Mouse (Mus musculus) bone marrow macrophage, adult 2 months (primary cell): Measurements from ENCODE around the gene Stat6. TPM values are rescaled to one million over a fixed set of nuclear protein-coding genes. Genes with fewer than 3 reads are reported as not detected.

Experiments used
- H3K27ac ChIP-seq: 2 replicates; pipeline ENCODE4 v1.5.1; 2012; ENCODE audit warnings: low read depth, low read length; ENCODE audit not compliant: insufficient read depth
- H3K4me1 ChIP-seq: 2 replicates; pipeline ENCODE4 v1.6.1; 2012; ENCODE audit warnings: low read length; ENCODE audit not compliant: control insufficient read depth, insufficient read depth
- H3K4me3 ChIP-seq: 2 replicates; pipeline ENCODE4 v1.5.1; 2012; ENCODE audit warnings: mild to moderate bottlenecking, low read length, moderate library complexity; ENCODE audit not compliant: insufficient read depth
- CTCF ChIP-seq: IDR thresholded peaks from 2 replicates; pipeline ENCODE4 v1.5.1; 2012; ENCODE audit warnings: low read depth, mild to moderate bottlenecking, low read length, moderate library complexity
- POLR2A ChIP-seq: IDR thresholded peaks from 2 replicates; pipeline ENCODE4 v1.6.1; 2012; ENCODE audit warnings: mild to moderate bottlenecking, low read depth, low read length, borderline replicate concordance
- polyA plus RNA-seq: library from polyadenylated mRNA; stranded (reverse); fragments of >200 nt; gene quantifications from 2 replicates; pipeline ENCODE4 v1.2.4, GENCODE M21; 2012; ENCODE audit not compliant: missing spikeins, insufficient read depth, insufficient read length

Stat6 gene
- polyA plus RNA-seq, 1 experiment, result 144 TPM

DNA sequence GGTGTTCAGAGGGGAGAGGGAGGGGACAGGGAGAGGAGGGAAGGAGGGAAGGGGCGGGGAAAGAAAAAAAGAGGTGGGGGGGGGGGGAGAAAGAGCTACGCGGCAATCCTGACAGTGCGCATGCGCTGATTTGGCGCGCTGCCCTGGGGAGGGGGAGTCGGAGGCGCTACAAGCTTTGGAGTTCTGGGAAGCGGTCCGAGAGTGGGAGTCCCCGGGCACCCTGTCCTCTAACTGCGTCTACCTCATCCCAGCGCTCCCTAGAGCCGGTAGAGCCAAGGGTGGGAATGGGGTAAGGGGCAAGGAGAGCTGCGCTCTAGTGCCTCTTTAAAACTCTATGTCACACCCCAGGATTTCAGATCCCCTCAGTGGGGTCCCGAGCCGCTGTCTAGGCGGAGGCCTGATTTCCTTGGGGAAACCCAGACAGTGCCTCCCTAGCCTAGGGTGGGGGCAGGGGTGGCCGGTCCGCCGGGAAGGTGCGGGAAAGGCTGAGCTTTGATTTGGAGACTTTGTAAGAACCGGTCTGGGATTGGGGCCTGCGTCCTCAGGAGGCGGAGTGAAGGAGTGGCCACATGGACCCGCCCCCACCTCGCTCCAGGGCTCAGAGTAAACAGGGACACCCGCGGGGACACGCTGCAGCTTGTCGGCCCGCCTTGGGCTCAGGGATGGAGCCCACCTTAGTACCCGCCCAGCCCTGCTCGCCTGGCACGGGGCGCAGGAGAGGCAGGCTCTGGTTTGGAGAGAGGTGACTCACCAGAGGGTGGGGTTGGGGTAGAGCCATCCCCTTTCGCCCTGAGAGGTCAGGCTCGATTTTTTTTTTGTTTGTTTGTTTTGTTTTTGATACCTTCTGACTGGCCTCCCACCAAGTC is 21.4 kb upstream of the Stat6 start:
- Histone ChIP-seq H3K27ac (peak overlapping the region; percentile 99), H3K4me1 (peaks cover 19% of the 10 kb centered on the region), H3K4me3 (peak overlapping the region; percentile 84)
- no peak for TF ChIP-seq CTCF
- no peak for TF ChIP-seq POLR2A

DNA sequence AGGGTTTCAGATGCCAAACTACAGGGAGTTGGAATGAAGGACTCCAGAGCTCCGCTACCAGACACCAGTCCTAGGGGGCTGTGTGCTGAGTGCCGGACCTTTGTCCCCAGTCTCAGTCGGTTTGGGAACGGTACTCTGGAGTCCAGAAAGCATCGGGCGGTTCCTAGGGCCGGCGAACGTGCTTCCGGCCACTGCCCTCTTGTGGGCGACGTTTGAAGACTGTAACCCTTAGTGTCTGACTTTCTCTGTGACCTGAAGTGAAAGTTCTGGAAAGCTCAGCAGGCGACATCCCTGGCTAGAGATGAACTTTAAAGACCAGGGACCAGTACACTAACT is 20.8 kb upstream of the Stat6 start:
- H3K4me3 ChIP-seq, result peak overlapping the region; percentile 84
- H3K4me1 ChIP-seq, result peaks cover 14% of the 10 kb centered on the region
- peak overlapping the region; percentile 99 for H3K27ac ChIP-seq
- TF ChIP-seq CTCF (peak; percentile 45; the same call in 1 of the 2 replicates), POLR2A (no peak)

DNA sequence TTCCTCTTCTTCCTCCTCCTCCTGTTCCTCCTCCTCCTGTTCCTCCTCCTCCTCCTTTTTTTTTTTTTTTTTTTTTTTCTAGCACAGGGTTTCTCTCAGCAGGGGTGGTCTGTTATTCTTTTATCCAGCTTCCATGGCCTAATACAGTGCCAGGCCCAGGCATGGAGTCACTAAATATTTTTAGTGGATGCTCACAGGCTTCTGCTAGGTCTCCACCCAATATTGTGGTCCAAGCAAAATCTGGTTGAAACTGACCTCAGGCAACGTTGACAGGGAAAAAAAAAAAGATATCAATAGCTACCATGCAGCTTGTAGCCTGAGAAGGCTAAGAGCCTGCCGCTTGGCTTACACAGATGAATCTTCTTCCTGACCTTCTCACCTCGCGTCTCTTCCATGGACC is 20.1 kb upstream of the Stat6 start:
- H3K4me3 ChIP-seq, result no peak overlapping the region
- peaks cover 7% of the 10 kb centered on the region for H3K4me1 ChIP-seq

DNA sequence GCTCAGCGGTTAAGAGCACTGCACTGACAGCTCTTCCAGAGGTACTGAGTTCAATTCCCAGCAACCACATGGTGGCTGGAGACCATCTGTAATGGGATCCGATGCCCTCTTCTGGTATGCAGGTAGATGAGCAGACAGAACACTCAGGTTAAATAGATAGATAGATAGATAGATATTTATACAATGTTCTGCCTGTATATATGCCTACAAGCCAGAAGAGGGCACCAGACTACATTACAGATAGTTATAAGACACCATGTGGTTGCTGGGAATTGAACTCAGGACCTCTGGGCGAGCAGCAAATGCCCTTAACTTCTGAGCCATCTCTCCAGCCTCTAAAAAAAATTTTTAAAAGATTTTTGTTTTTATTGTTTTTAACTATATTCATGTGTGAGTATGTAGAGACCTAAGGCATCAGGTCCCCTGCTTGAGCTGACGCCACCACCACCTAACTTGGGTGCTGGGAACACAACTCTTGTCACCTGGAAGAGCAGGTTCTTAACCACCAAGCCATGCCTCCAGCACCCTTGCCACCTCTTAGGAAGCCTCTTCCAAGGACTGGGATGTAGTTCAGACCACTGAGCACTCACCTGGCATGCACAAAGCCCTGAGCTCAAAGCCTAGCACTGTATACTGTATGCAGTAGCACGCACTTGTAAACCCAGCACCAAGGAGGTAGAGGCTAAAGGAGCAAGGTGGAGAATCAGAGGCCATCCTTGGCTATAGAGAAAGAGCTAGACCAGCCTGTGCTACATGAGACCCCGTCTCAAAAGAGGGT is 19.2 kb upstream of the Stat6 start:
- H3K4me1 ChIP-seq, result peaks cover 13% of the 10 kb centered on the region
- no peak overlapping the region for H3K4me3 ChIP-seq
- no peak overlapping the region for H3K27ac ChIP-seq
- no peak for TF ChIP-seq CTCF
- TF ChIP-seq POLR2A, result 0 out of 2 replicates have a peak, but pooled peaks have one; percentile 30

More for the DNA sequence above, 20.1 kb upstream of the Stat6 start:
- TF ChIP-seq POLR2A (no peak), CTCF (no peak)
- H3K27ac ChIP-seq, result peak overlapping the region; percentile 99

DNA sequence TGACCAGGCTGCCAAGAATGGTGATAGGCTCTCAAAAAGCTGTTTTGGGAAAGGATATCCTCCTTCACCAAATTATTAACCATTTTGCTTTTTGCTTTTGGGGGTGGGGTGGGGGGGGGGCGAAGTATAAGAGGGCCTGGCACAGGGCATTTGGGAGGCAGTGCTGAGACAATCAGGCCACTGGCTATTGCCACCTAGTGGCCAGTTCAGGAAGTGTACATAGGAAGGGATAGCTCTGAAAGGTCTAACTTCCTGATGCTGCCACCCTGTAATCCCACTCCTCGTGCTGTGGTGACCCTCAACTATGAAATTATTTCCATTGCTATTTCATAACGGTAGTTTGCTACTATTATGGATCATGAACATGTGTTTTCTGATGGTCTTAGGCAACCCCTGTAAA is 16.4 kb upstream of the Stat6 start:
- Histone ChIP-seq H3K4me3 (no peak overlapping the region), H3K27ac (no peak overlapping the region), H3K4me1 (peaks cover 37% of the 10 kb centered on the region)
- TF ChIP-seq CTCF (peak; percentile 26; the same call in 1 of the 2 replicates), POLR2A (no peak)

DNA sequence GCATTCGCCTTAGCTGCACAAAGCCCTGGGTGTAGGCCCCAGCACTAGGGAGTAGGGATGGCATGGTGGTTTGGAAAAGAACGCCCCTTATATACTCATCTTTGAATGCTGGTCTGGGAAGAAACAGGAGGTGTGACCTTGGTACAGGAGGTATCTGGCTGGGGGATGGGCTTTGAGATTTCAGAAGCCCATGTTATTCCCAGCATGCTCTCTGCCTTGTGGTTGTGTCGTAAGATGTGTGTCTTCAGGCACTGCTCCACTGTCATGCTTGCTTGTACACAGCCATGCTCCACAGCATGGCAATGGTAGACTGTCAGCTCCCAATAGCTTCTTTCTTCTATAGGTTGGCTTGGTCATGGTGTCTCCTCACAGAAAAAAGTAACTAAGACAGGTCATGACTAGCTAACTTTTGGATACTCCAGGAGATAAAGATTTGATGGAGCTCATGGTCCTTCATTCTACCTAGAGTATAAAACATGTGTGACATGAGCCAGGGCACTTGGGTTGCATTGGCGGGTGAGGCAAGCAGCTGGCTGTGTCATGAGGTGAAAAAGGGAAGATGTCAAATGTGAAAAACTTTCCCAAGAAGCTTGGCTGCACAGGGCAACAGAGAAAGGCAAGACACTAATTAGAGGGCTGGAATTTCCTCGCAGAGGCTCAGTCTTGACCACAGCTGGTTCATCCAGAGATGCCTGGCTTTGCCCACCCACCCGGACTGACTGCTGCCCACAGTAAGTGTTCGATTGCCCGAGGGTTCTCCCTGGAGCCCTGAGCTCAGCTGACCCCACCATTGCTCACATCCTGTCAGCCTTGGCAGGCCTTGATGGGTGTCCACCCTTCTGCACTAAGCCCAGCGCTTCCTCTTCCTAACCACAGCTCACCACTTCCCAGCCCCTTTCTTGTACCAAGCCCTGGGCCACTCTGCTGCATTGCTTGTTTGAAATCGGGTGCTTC is 11.2 kb upstream of the Stat6 start:
- peak overlapping the region; percentile 93 for H3K27ac ChIP-seq

DNA sequence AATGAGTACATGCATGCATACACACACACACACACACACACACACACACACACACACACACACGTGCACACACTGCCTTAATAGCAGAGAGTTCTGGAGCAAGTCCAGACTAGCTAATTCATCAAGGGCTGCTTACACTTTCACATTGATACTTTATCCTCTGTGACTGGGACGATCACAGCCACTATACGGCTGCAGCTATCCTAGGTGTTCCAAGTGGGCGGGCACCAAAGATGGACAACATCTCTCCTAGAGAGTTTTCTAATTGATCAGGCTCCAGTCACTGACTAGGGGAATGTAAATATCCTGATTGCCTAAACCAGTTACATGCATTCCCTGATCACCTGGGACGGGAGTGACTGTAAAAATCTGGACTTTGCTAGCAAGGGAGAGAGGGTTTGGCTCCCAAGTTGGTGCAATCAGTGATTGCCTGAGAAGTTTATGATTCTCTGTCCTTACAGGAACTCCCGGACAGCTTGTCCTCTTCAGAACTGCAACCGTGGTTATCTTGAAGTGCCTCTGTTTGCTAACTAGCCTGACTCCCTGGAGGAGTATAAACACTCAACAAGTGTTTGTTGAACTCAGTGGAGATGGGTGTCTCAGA is 10.0 kb upstream of the Stat6 start:
- Histone ChIP-seq H3K27ac (peak overlapping the region; percentile 93), H3K4me3 (no peak overlapping the region), H3K4me1 (peaks cover 71% of the 10 kb centered on the region)
- TF ChIP-seq POLR2A, result no peak
- no peak for TF ChIP-seq CTCF

More for the DNA sequence above, 11.2 kb upstream of the Stat6 start:
- peak overlapping the region; percentile 14 for H3K4me3 ChIP-seq
- TF ChIP-seq POLR2A (0 out of 2 replicates have a peak, but pooled peaks have one; percentile 24), CTCF (no peak)
- peaks cover 71% of the 10 kb centered on the region for H3K4me1 ChIP-seq

DNA sequence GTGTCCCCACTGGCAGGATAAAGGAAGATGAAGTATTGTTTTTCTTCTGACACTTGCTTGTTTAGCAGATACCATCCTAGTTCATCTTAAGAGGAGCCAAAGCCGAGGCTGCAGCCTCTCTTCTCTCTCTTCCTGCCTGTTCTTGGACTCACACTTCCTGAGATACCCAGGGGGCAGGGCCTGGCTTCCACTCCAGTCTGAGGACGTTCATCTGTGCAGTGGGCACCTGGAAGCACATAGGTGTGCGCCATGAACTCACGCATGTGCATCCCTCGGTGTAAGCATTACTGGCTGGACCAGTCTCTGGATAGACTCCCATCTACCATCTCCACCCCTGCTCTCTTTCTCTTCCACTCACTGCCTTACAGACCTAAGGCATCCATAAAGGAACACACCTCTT is 2.4 kb upstream of the Stat6 start:
- Histone ChIP-seq H3K4me3 (no peak overlapping the region), H3K4me1 (peaks cover 22% of the 10 kb centered on the region), H3K27ac (no peak overlapping the region)
- no peak for TF ChIP-seq CTCF
- no peak for TF ChIP-seq POLR2A
